Mouse (Mus musculus) brain, embryonic 14.5 days (tissue): ENCODE data around the gene Btbd11.

Source experiments
- CTCF ChIP-seq: fragments of 200-500 bp; IDR thresholded peaks from 2 replicates; pipeline ENCODE4 v1.5.1; 2012; ENCODE audit warnings: inconsistent platforms, mild to moderate bottlenecking, moderate library complexity, borderline replicate concordance; ENCODE audit not compliant: insufficient read depth, insufficient read length; ENCODE audit errors: extremely low read depth
- POLR2A ChIP-seq: fragments of 200-500 bp; IDR thresholded peaks from 2 replicates; pipeline ENCODE4 v1.6.1; 2012; ENCODE audit warnings: mild to moderate bottlenecking, inconsistent platforms, borderline replicate concordance; ENCODE audit not compliant: poor library complexity, insufficient read depth, insufficient read length, severe bottlenecking; ENCODE audit errors: extremely low read depth

DNA sequence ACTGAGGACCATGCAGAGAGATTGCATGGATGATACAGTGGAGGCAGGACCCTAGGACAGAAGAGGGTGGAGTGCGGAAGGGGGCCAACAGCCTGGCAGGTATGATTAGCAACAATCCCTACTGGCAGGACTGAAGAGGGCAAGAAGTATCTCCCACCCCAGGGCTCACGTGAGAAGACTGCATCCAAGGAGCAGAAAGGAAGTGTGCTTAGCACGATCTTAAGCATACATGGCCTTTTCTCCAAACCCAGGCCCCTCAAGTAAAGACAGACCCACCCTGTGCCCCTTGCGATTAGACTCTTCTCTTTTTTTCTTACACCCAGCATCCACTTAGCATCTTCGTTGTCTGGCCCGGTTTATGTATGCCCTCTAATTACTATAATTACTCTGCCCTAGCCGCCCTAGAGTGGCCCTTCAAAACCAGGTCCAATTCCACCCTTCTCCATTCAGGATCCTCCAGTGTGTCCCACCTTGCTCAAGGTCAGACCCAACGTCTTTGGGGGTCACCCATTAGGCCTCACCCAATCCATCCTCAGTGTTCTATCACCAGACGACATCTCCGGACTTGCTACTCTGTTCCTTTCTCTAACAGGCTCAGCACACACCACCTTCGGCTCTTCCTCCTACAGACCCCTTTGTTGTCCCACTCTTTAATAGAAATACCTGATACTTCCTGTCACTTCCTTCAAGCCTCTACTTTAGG, 151.6 kb downstream of the Btbd11 start:
- TF ChIP-seq CTCF: no peak
- no peak for TF ChIP-seq POLR2A
